Mouse (Mus musculus) heart, postnatal 0 days (tissue): Measurements from ENCODE around the gene Sdf2. TPM values are rescaled to one million over a fixed set of nuclear protein-coding genes. Genes with fewer than 3 reads are reported as not detected.

Experiments
- ATAC-seq: fragments of 200-750 bp; cut with Nextera tagmentation; 2 replicates; pipeline ENCODE4 v1.8.0; 2017; ENCODE audit warnings: low read depth, moderate number of reproducible peaks, moderate library complexity; ENCODE audit not compliant: insufficient read depth
- DNase-seq: peaks from one replicate; pipeline ENCODE4 v3.0.0-alpha.2; 2016; ENCODE audit warnings: low spot score
- H3K27ac ChIP-seq: fragments of 300-500 bp; sonication (generic); 2 replicates; pipeline ENCODE4 v1.5.1; 2014; ENCODE audit warnings: low read depth, mild to moderate bottlenecking
- H3K27me3 ChIP-seq: fragments of 300-500 bp; sonication (generic); 2 replicates; pipeline ENCODE4 v1.6.1; 2014; ENCODE audit warnings: low read length, mixed read lengths; ENCODE audit not compliant: control insufficient read depth, insufficient read depth
- H3K36me3 ChIP-seq: fragments of 300-500 bp; sonication (generic); replicated peaks from 2 replicates; pipeline ENCODE4 v1.6.1; 2014; ENCODE audit warnings: low read length, mixed read lengths; ENCODE audit not compliant: control insufficient read depth, insufficient read depth
- H3K4me1 ChIP-seq: fragments of 300-500 bp; sonication (generic); 2 replicates; pipeline ENCODE4 v1.6.1; 2014; ENCODE audit warnings: antibody characterized with exemption; ENCODE audit not compliant: control insufficient read depth, insufficient read depth
- H3K4me2 ChIP-seq: fragments of 300-500 bp; sonication (generic); 2 replicates; pipeline ENCODE4 v1.6.1; 2014; ENCODE audit warnings: low read depth, mild to moderate bottlenecking, low read length, moderate library complexity
- H3K4me3 ChIP-seq: fragments of 300-500 bp; sonication (generic); 2 replicates; pipeline ENCODE4 v1.5.1; 2014; ENCODE audit warnings: low read depth, low read length
- H3K9ac ChIP-seq: fragments of 300-500 bp; sonication (generic); replicated peaks from 2 replicates; pipeline ENCODE4 v1.6.1; 2014; ENCODE audit warnings: low read depth, low read length, mixed read lengths
- H3K9me3 ChIP-seq: fragments of 300-500 bp; sonication (generic); replicated peaks from 2 replicates; pipeline ENCODE4 v1.6.1; 2016; ENCODE audit warnings: low read length; ENCODE audit not compliant: control insufficient read depth
- CTCF ChIP-seq: IDR thresholded peaks from 2 replicates; pipeline ENCODE4 v1.5.1; 2016; ENCODE audit warnings: antibody characterized with exemption, control low read depth, low read depth
- EP300 ChIP-seq: IDR thresholded peaks from 2 replicates; pipeline ENCODE4 v1.6.1; 2016; ENCODE audit warnings: antibody characterized with exemption, low read depth
- WGBS: fragments of 180-500 bp; shearing (Covaris S2); extraction: QIAGEN DNeasy Blood & Tissue Kit; methylation state at CpG from one replicate; pipeline ENCODE4 v1.1.7; 2014; 5-methylcytosine and 5-hydroxymethylcytosine counted together
- polyA plus RNA-seq: library from polyadenylated mRNA; unstranded; fragments of >200 nt; fragmentation: Nextera tagmentation; extraction: Ambion mirVana; gene quantifications from 2 replicates; pipeline ENCODE4 v1.2.1, GENCODE M21; 2015
- total RNA-seq: library from RNA; depleted of rRNA; stranded (reverse); fragments of >200 nt; gene quantifications from 2 replicates; pipeline ENCODE4 v1.2.3, GENCODE M21; 2014; ENCODE audit warnings: low replicate concordance; rRNA removed

The Sdf2 gene
- total and polyA plus RNA-seq, 2 experiments from 2014 or later, result 58.9 to 101 TPM

DNA sequence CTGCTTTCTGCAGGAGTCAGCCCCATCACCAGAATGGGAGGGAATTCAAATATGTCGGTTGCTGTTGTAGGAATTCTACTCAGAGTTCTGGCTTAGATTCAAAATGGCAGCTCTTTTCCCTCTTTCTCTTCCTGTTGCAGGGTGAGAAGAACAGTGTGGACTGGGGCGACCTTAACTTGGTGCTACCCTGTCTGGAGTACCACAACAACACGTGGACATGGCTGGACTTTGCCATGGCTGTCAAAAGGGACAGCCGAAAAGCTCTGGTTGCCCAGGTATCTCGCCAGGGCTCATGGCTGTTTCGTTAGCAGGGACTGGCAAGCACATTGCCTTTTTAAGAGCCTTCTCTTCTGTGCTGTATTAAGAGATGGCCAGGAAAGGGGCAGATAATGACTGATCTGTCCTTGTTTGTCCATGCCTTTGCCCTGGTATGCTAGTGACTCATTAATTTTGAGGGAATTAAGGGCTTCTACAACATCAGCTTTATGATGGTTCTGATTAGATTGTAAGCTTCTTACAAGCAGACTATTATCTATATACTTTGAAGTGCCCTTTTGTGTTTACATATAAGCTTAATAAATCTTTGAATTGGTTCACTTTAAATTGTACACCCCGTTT is 43.7 kb downstream of the Sdf2 start:
- no peaks in the 10 kb centered on the region for H3K9me3 ChIP-seq
- no peak for ATAC-seq
- no peak for TF ChIP-seq EP300
- no peak for TF ChIP-seq CTCF
- 86% methylated on average over 7 of the region's 7 CpGs for WGBS
- H3K9ac ChIP-seq, result no peak overlapping the region
- H3K36me3 ChIP-seq, result peaks cover 85% of the 10 kb centered on the region
- no peak overlapping the region for H3K27ac ChIP-seq
- H3K4me1 ChIP-seq, result no peaks in the 10 kb centered on the region
- H3K4me2 ChIP-seq, result no peak overlapping the region
- H3K4me3 ChIP-seq, result no peak overlapping the region
- H3K27me3 ChIP-seq, result no peaks in the 10 kb centered on the region
- DNase-seq, result no peak

DNA sequence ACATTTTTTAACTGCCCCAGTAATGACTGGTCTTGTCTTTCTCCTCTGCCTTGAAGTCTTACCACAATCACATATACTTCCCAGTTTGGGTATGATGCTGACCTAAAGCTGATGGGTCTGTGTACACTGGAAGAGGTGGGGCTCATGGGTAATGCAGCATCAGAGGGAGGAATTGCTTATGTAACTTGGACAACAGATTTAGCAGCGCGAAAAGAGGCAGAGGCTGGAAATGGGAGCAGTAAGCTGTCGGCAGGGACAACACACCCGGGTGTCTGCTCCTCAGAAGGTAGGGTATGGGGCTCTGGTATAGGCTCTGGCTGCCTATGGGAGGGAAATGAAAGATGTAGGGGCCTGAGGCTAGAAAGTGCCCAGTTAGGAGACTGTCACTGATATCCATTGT is 45.1 kb downstream of the Sdf2 start, which contains the start of gene BC030499:
Gene BC030499, plus strand, starts transcription at position 188 of the 400 bp plus-strand sequence.
- 85% methylated on average over 4 of the region's 4 CpGs for WGBS
- no peaks in the 10 kb centered on the region for H3K4me1 ChIP-seq
- no peak within 1 kb of the TSS for H3K4me2 ChIP-seq
- H3K36me3 ChIP-seq, result peaks cover 71% of the 10 kb centered on the region
- no peak for ATAC-seq
- TF ChIP-seq EP300, result no peak
- TF ChIP-seq CTCF, result no peak
- H3K27me3 ChIP-seq, result no peaks in the 10 kb centered on the region
- no peak within 1 kb of the TSS for H3K4me3 ChIP-seq
- H3K9ac ChIP-seq, result no peak within 1 kb of the TSS
- H3K9me3 ChIP-seq, result no peaks in the 10 kb centered on the region
- no peak within 1 kb of the TSS for H3K27ac ChIP-seq
- no peak for DNase-seq

DNA sequence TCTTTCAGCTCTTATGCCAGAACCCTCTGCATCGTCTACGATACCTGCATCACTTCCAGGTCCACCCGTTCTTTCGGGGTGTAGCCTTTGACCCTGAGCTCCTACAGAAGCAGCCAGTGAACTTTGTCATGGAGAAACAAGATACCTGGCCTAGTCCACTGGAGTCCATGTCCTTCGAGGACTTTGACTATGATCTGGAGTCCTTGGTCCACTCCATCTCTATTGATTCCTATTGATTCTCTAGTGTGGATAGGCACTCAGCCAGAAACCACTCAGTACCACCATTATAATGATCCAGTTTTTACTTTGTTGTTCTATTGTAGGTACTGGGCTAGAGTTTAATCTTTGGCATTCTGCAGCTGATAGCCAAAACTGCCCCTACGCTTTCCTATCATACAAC is 49.0 kb downstream of the Sdf2 start:
- H3K4me1 ChIP-seq, result no peaks in the 10 kb centered on the region
- ATAC-seq (no peak), DNase-seq (no peak)
- no peak overlapping the region for H3K4me3 ChIP-seq
- no peaks in the 10 kb centered on the region for H3K9me3 ChIP-seq
- WGBS, result 91% methylated on average over 6 of the region's 6 CpGs
- H3K27ac ChIP-seq, result no peak overlapping the region
- no peak overlapping the region for H3K9ac ChIP-seq
- no peaks in the 10 kb centered on the region for H3K27me3 ChIP-seq
- H3K4me2 ChIP-seq, result no peak overlapping the region
- TF ChIP-seq EP300, result no peak
- TF ChIP-seq CTCF, result no peak
- H3K36me3 ChIP-seq, result peaks cover 34% of the 10 kb centered on the region

DNA sequence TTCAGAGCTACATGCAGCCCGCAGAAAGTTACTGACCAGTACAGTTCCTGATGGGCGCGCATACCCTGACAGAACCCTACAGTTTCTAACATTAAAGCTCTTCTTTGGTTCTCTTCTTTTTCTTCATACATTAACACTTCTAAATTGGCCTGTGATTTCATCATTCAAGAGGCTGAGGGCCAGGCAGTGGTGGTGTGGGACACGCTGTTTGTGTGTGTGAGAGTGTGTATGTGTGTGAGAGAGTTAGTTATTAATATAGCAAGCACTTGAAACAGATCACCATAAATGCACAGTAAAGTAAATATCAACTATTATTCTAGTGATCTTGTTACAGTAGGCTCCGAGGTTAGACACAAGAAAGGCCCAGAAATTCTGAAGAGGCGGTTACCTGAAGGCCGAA is 55.4 kb downstream of the Sdf2 start:
- Histone ChIP-seq H3K27me3 (no peaks in the 10 kb centered on the region), H3K4me2 (peak overlapping the region; percentile 96), H3K9ac (0 out of 2 replicates have a peak overlapping the region, but pooled peaks have one; percentile 28), H3K9me3 (no peaks in the 10 kb centered on the region), H3K27ac (no peak overlapping the region), H3K4me1 (0 out of 2 replicates have a peak, but pooled peaks cover 8% of the 10 kb centered on the region), H3K36me3 (peaks cover 20% of the 10 kb centered on the region), H3K4me3 (peak overlapping the region; percentile 87)
- ATAC-seq (peak; percentile 15; the same call in 1 of the 2 replicates), DNase-seq (no peak)
- TF ChIP-seq CTCF (no peak), EP300 (no peak)
- WGBS, result 65% methylated on average over 7 of the region's 7 CpGs

DNA sequence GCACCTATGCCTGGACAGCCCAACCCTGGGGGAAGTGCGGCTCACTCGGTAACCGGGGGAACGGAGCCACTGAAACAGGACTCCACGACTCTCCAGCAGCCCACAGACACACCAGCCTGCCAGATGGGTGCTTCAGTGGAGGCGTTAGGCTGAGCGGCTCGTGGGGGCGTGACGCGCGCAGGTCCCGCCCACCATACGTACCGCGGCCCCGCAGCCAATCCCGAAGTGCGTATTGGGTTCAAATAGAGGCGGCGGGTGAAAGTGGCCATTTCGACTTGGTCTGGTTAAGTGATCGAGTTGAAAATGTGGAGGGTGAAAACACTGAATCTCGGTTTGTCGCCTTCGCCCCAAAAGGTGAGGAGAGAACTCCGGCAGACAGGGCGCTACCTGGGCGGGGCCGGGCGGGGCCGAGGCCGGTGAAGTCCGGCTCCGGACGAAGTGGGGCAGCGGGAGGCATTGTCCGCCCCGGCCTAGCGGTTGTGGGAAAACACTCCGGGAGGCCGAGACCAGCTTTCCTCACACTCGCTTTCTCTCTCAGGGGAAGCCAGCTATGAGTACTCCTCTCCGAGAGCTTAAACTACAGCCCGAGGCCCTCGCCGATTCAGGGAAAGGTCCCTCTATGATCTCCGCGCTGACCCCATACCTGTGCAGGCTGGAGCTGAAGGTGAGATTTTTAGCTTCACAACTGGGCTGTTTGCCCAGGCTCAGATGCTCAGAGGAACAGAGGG is 56.0 kb downstream of the Sdf2 start, which contains the start of gene Spag5:
Gene Spag5, plus strand, starts transcription at position 173 of the 728 bp plus-strand sequence.
- H3K9ac ChIP-seq, result peak within 1 kb of the TSS; percentile 73
- peak within 1 kb of the TSS; percentile 96 for H3K4me2 ChIP-seq
- peak; percentile 90 for DNase-seq
- peak; percentile 100 for ATAC-seq
- peak within 1 kb of the TSS; percentile 74 for H3K27ac ChIP-seq
- no peaks in the 10 kb centered on the region for H3K27me3 ChIP-seq
- under 1% methylated on average over 49 of the region's 49 CpGs for WGBS
- peak within 1 kb of the TSS; percentile 87 for H3K4me3 ChIP-seq
- TF ChIP-seq EP300, result no peak
- TF ChIP-seq CTCF, result no peak
- H3K4me1 ChIP-seq, result 0 out of 2 replicates have a peak, but pooled peaks cover 8% of the 10 kb centered on the region
- H3K36me3 ChIP-seq, result peaks cover 21% of the 10 kb centered on the region
- no peaks in the 10 kb centered on the region for H3K9me3 ChIP-seq

Other genes starting within 250 kb of the Sdf2 start
- gene Dhrs13, start 213.5 kb upstream of the Sdf2 start, total RNA-seq, result 7.3 and 9.4 TPM in 2 replicates
- gene Dhrs13, start 213.5 kb upstream of the Sdf2 start, polyA plus RNA-seq, result 7.7 and 8.6 TPM in 2 replicates
- gene Flot2, start 207.8 kb upstream of the Sdf2 start, total RNA-seq, result 77.9 and 111 TPM in 2 replicates
- 91.3 and 95.0 TPM in 2 replicates for gene Flot2, start 207.8 kb upstream of the Sdf2 start, polyA plus RNA-seq
- gene Eral1, start 165.4 kb upstream of the Sdf2 start, total RNA-seq, result 33.5 and 40.8 TPM in 2 replicates
- gene Eral1, start 165.4 kb upstream of the Sdf2 start, polyA plus RNA-seq, result 19.7 TPM in 2 replicates
- gene Fam222b, start 151.1 kb upstream of the Sdf2 start, total RNA-seq, result 10.8 and 24.6 TPM in 2 replicates
- gene Fam222b, start 151.1 kb upstream of the Sdf2 start, polyA plus RNA-seq, result 11.1 TPM in 2 replicates
- 25.1 and 42.6 TPM in 2 replicates for gene Traf4, start 80.2 kb upstream of the Sdf2 start, total RNA-seq
- gene Traf4, start 80.2 kb upstream of the Sdf2 start, polyA plus RNA-seq, result 21.2 and 22.9 TPM in 2 replicates
- 24.6 and 27.2 TPM in 2 replicates for gene Nek8, start 69.1 kb upstream of the Sdf2 start, total RNA-seq
- gene Nek8, start 69.1 kb upstream of the Sdf2 start, polyA plus RNA-seq, result 8.1 and 9.1 TPM in 2 replicates
- gene Tlcd1, start 69.0 kb upstream of the Sdf2 start, total RNA-seq, result 19.9 and 24.1 TPM in 2 replicates
- 15.1 and 16.8 TPM in 2 replicates for gene Tlcd1, start 69.0 kb upstream of the Sdf2 start, polyA plus RNA-seq
- 473 and 508 TPM in 2 replicates for gene Rpl23a, start 62.2 kb upstream of the Sdf2 start, total RNA-seq
- gene Rpl23a, start 62.2 kb upstream of the Sdf2 start, polyA plus RNA-seq, result 719 and 776 TPM in 2 replicates
- 55.1 and 57.5 TPM in 2 replicates for gene Rab34, start 57.3 kb upstream of the Sdf2 start, total RNA-seq
- gene Rab34, start 57.3 kb upstream of the Sdf2 start, polyA plus RNA-seq, result 37.1 and 39.7 TPM in 2 replicates
- gene Proca1, start 52.4 kb upstream of the Sdf2 start, total RNA-seq, result not detected in 2 replicates
- 2.1 and 3.2 TPM in 2 replicates for gene Proca1, start 52.4 kb upstream of the Sdf2 start, polyA plus RNA-seq
- gene Supt6, start 241 bp downstream of the Sdf2 start, total RNA-seq, result 12.1 and 17.0 TPM in 2 replicates
- 6.9 and 7.6 TPM in 2 replicates for gene Supt6, start 241 bp downstream of the Sdf2 start, polyA plus RNA-seq
- 105 and 108 TPM in 2 replicates for gene 2610507B11Rik, start 16.0 kb downstream of the Sdf2 start, total RNA-seq
- 86.4 and 91.2 TPM in 2 replicates for gene 2610507B11Rik, start 16.0 kb downstream of the Sdf2 start, polyA plus RNA-seq
- 0.19 TPM in 1 of 2 replicates, not detected in the other for gene BC030499, start 45.1 kb downstream of the Sdf2 start, total RNA-seq
- 0.18 and 0.22 TPM in 2 replicates for gene BC030499, start 45.1 kb downstream of the Sdf2 start, polyA plus RNA-seq
- 16.8 and 23.4 TPM in 2 replicates for gene Spag5, start 55.8 kb downstream of the Sdf2 start, total RNA-seq
- gene Spag5, start 55.8 kb downstream of the Sdf2 start, polyA plus RNA-seq, result 5.5 and 6.8 TPM in 2 replicates
- gene Aldoc, start 77.2 kb downstream of the Sdf2 start, total RNA-seq, result 32.5 and 50.7 TPM in 2 replicates
- gene Aldoc, start 77.2 kb downstream of the Sdf2 start, polyA plus RNA-seq, result 15.1 and 15.2 TPM in 2 replicates
- 36.0 and 39.7 TPM in 2 replicates for gene Pigs, start 82.7 kb downstream of the Sdf2 start, total RNA-seq
- gene Pigs, start 82.7 kb downstream of the Sdf2 start, polyA plus RNA-seq, result 31.2 and 32.3 TPM in 2 replicates
- 52.9 and 57.3 TPM in 2 replicates for gene Unc119, start 97.7 kb downstream of the Sdf2 start, total RNA-seq
- gene Unc119, start 97.7 kb downstream of the Sdf2 start, polyA plus RNA-seq, result 20.9 and 24.8 TPM in 2 replicates
- not detected in 2 replicates for gene Foxn1, start 140.8 kb downstream of the Sdf2 start, total RNA-seq
- not detected in 2 replicates for gene Foxn1, start 140.8 kb downstream of the Sdf2 start, polyA plus RNA-seq
- 0.54 TPM in 1 of 2 replicates, not detected in the other for gene Slc13a2, start 176.5 kb downstream of the Sdf2 start, total RNA-seq
- 0.10 TPM in 1 of 2 replicates, not detected in the other for gene Slc13a2, start 176.5 kb downstream of the Sdf2 start, polyA plus RNA-seq
- 3.7 and 8.4 TPM in 2 replicates for gene Slc46a1, start 220.0 kb downstream of the Sdf2 start, total RNA-seq
- 4.5 TPM in 2 replicates for gene Slc46a1, start 220.0 kb downstream of the Sdf2 start, polyA plus RNA-seq